Mouse (Mus musculus) kidney, embryonic 15.5 days (tissue): ENCODE results near the gene AU040320. TPM values are rescaled to one million over a fixed set of nuclear protein-coding genes. Genes with fewer than 3 reads are reported as not detected.

ENCODE experiments used
- polyA plus RNA-seq: library from polyadenylated mRNA; unstranded; fragments of >200 nt; fragmentation: Nextera tagmentation; extraction: Ambion mirVana; gene quantifications from 2 replicates; pipeline ENCODE4 v1.2.1, GENCODE M21; 2015

AU040320 gene
- polyA plus RNA-seq, 1 experiment from 2014 or later, result 24.5 TPM

Other genes starting within 250 kb of the AU040320 start
- 1.4 and 1.8 TPM in 2 replicates for gene Ago4, start 220.1 kb upstream of the AU040320 start, polyA plus RNA-seq
- gene Clspn, start 196.6 kb upstream of the AU040320 start, polyA plus RNA-seq, result 39.2 and 40.3 TPM in 2 replicates
- gene 5730409E04Rik, start 143.7 kb upstream of the AU040320 start, polyA plus RNA-seq, result 1.6 and 2.2 TPM in 2 replicates
- gene Psmb2, start 75.9 kb upstream of the AU040320 start, polyA plus RNA-seq, result 457 and 491 TPM in 2 replicates
- not detected in 2 replicates for gene Tfap2e, start 17.3 kb upstream of the AU040320 start, polyA plus RNA-seq
- 27.1 and 28.2 TPM in 2 replicates for gene Ncdn, start 106 bp upstream of the AU040320 start, polyA plus RNA-seq
- gene Zmym4, start 214.6 kb downstream of the AU040320 start, polyA plus RNA-seq, result 19.8 and 20.3 TPM in 2 replicates